Mouse (Mus musculus) liver, embryonic 15.5 days (tissue): ENCODE measurements around the gene Mrps34. TPM values are rescaled to one million over a fixed set of nuclear protein-coding genes. Genes with fewer than 3 reads are reported as not detected.

Experiments used
- ATAC-seq: fragments of 200-750 bp; cut with Nextera tagmentation; 2 replicates; pipeline ENCODE4 v1.8.0; 2017; ENCODE audit warnings: moderate number of reproducible peaks, mild to moderate bottlenecking, moderate library complexity; ENCODE audit not compliant: insufficient read depth
- H3K27ac ChIP-seq: fragments of 300-500 bp; sonication (generic); replicated peaks from 2 replicates; pipeline ENCODE4 v1.5.1; 2015; ENCODE audit warnings: mild to moderate bottlenecking, inconsistent platforms
- H3K27me3 ChIP-seq: fragments of 300-500 bp; sonication (generic); 2 replicates; pipeline ENCODE4 v1.6.1; 2015; ENCODE audit warnings: mild to moderate bottlenecking, inconsistent platforms
- H3K36me3 ChIP-seq: fragments of 300-500 bp; sonication (generic); replicated peaks from 2 replicates; pipeline ENCODE4 v1.6.1; 2015; ENCODE audit warnings: moderate library complexity, mild to moderate bottlenecking, inconsistent platforms
- H3K4me1 ChIP-seq: fragments of 300-500 bp; sonication (generic); replicated peaks from 2 replicates; pipeline ENCODE4 v1.6.1; 2015; ENCODE audit warnings: inconsistent platforms
- H3K4me2 ChIP-seq: fragments of 300-500 bp; sonication (generic); 2 replicates; pipeline ENCODE4 v1.6.1; 2015; ENCODE audit warnings: moderate library complexity, mild to moderate bottlenecking, inconsistent platforms
- H3K4me3 ChIP-seq: fragments of 300-500 bp; sonication (generic); replicated peaks from 2 replicates; pipeline ENCODE4 v1.5.1; 2015; ENCODE audit warnings: mild to moderate bottlenecking, inconsistent platforms
- H3K9ac ChIP-seq: fragments of 300-500 bp; sonication (generic); 2 replicates; pipeline ENCODE4 v1.6.1; 2015; ENCODE audit warnings: moderate library complexity, mild to moderate bottlenecking, inconsistent platforms
- H3K9me3 ChIP-seq: fragments of 300-500 bp; sonication (generic); replicated peaks from 2 replicates; pipeline ENCODE4 v1.6.1; 2016; ENCODE audit warnings: inconsistent platforms
- WGBS: fragments of 180-500 bp; shearing (Covaris S2); methylation state at CpG from one replicate; pipeline ENCODE4 v1.1.7; 2015; ENCODE audit warnings: mixed read lengths; ENCODE audit not compliant: insufficient replicate concordance; 5-methylcytosine and 5-hydroxymethylcytosine counted together
- polyA plus RNA-seq: library from polyadenylated mRNA; unstranded; fragments of >200 nt; fragmentation: Nextera tagmentation; extraction: Ambion mirVana; gene quantifications from 2 replicates; pipeline ENCODE4 v1.2.1, GENCODE M21; 2015

The Mrps34 gene
- polyA plus RNA-seq, 1 experiment from 2014 or later = 52.8 TPM

- Histone ChIP-seq H3K9me3 (no peaks in the 10 kb centered on the region), H3K4me1 (peaks cover 74% of the 10 kb centered on the region), H3K9ac (no peak overlapping the region), H3K36me3 (peaks cover 74% of the 10 kb centered on the region), H3K27me3 (no peaks in the 10 kb centered on the region), H3K4me2 (no peak overlapping the region), H3K27ac (no peak overlapping the region), H3K4me3 (no peak overlapping the region)
- no peak for ATAC-seq
- 87% methylated on average over 12 of the region's 12 CpGs for WGBS
Observed at GRCm38 (mm10) chr17:24892785-24893184, 2.1 kb upstream of the Mrps34 start.

DNA sequence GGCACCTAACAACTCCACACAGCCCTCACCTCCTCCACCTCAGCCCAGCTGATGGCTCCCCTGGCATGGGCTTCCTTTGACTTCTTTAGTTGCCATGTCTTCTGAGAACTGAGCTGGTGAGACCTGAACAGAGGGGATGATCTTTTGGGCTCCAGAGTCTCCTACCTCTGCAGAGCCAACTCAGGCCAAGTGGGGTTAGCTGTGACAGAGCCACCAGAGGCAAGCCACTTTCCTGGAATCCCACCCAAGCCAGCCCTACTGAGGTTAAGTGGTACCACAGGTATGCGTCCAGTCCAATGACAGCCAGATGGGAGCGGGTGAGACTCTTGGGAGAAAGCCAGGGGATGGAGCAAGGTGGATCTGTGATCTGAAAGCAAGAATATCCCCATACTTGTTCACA lies 1.6 kb upstream of the Mrps34 start:
- Histone ChIP-seq H3K27ac (no peak overlapping the region), H3K27me3 (no peaks in the 10 kb centered on the region), H3K4me1 (peaks cover 74% of the 10 kb centered on the region), H3K4me2 (peak overlapping the region; percentile 87), H3K9ac (peak overlapping the region; percentile 92; the same call in 1 of the 2 replicates), H3K4me3 (no peak overlapping the region; the same call in 1 of the 2 replicates), H3K36me3 (peaks cover 75% of the 10 kb centered on the region), H3K9me3 (no peaks in the 10 kb centered on the region)
- 91% methylated on average over 2 of the region's 2 CpGs for WGBS
- no peak for ATAC-seq

DNA sequence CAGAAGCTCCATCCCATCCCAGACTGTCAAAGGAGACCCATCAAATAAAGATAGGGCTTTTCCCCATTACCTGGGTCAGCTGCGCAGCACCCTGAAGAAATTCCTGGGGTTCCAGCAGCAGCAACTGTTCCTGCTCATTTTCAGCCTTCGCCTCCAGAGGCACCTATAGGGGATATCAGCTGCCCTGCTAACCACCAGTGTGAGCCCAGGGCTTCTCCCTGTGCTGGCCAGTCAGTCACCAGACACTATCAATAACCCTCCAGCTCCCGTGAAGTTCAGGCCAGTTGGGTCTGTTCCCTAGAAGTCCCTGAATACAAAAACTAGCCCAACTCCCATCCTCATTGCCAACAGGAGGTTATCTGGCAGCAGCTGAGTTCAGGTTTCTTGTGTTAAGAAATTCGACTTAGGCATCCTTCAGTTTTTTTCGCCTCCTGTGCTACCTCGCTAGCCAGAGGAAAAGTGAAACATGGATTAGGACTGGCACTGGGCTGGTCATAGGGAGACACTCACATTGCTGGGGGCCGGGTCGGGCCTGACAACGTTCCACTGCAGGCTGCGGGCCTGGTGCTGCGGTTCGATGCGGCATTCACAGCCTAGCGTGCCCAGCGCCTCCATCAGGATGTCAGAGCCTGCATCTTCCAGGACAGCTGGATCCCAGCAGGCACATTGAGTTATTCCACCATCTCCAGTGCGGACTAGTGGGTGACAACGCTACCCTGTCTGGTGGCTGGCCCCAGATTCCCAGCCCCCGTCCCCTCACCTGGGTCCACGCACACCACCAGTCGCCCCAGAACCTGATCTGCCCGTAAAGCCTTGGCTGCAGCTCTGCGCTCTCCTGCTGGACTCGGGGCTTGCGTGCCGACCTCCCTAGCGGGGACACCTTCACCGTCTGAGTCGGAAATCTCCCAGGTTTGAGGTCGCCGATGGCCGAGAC lies 588 bp upstream of the Mrps34 start:
- 8% methylated on average over 31 of the region's 31 CpGs for WGBS
- no peaks in the 10 kb centered on the region for H3K9me3 ChIP-seq
- H3K4me2 ChIP-seq = peak overlapping the region; percentile 87
- peak overlapping the region; percentile 92 for H3K9ac ChIP-seq
- H3K27ac ChIP-seq = peak overlapping the region; percentile 89
- ATAC-seq = peak; percentile 4
- H3K4me3 ChIP-seq = peak overlapping the region; percentile 95
- H3K4me1 ChIP-seq = peaks cover 69% of the 10 kb centered on the region
- H3K36me3 ChIP-seq = peaks cover 75% of the 10 kb centered on the region
- no peaks in the 10 kb centered on the region for H3K27me3 ChIP-seq

DNA sequence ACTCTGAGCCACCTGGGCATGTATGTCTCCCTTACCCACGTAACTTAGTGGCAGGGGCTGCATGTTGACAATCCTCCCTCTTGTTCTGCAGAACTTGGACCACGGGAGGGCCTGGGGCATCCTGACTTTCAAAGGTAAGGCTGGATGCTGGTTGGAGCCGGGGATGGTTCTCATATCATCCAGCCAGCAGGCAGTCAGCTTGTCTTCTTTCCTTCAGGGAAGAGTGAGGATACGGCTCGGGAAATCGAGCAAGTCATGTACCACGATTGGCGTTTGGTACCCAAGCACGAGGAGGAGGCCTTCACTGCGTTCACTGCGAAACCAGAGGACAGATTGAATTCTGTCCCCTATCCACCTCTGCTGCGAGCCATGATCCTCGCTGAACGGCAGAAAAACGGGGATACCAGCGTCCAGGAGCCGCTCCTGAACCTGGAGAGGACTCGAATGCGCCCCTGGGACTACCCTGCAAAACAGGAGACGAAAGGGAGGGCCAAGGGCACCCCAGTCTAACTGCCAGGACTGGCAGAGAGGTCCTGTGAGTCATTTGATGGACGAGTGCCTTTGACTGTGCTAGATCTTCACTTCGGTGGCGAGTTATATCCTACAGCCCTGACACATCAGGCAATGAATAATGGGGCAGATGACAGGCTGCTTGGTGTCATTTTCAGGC lies 790 bp downstream of the Mrps34 start:
- no peaks in the 10 kb centered on the region for H3K9me3 ChIP-seq
- H3K27me3 ChIP-seq = no peaks in the 10 kb centered on the region
- no peak for ATAC-seq
- H3K36me3 ChIP-seq = peaks cover 75% of the 10 kb centered on the region
- H3K4me1 ChIP-seq = peaks cover 63% of the 10 kb centered on the region
- WGBS = 5% methylated on average over 23 of the region's 23 CpGs
- peak overlapping the region; percentile 87 for H3K4me2 ChIP-seq
- H3K4me3 ChIP-seq = peak overlapping the region; percentile 95
- peak overlapping the region; percentile 92 for H3K9ac ChIP-seq
- peak overlapping the region; percentile 89 for H3K27ac ChIP-seq

GRCm38 (mm10) chr17:24896241-24896992 lies 1.5 kb downstream of the Mrps34 start, which contains the start of gene Nme3:
Nme3 (plus strand) TSS chr17:24896500.
- Histone ChIP-seq H3K36me3 (peaks cover 75% of the 10 kb centered on the region), H3K4me1 (peaks cover 63% of the 10 kb centered on the region), H3K27me3 (no peaks in the 10 kb centered on the region), H3K4me3 (peak within 1 kb of the TSS; percentile 95), H3K9ac (peak within 1 kb of the TSS; percentile 92), H3K9me3 (no peaks in the 10 kb centered on the region), H3K27ac (peak within 1 kb of the TSS; percentile 89), H3K4me2 (peak within 1 kb of the TSS; percentile 87)
- 1% methylated on average over 50 of the region's 50 CpGs for WGBS
- peak; percentile 73 for ATAC-seq

GRCm38 (mm10) chr17:24896993-24897269 lies 2.0 kb downstream of the Mrps34 start:
- ATAC-seq = no peak
- H3K4me2 ChIP-seq = peak overlapping the region; percentile 87

DNA sequence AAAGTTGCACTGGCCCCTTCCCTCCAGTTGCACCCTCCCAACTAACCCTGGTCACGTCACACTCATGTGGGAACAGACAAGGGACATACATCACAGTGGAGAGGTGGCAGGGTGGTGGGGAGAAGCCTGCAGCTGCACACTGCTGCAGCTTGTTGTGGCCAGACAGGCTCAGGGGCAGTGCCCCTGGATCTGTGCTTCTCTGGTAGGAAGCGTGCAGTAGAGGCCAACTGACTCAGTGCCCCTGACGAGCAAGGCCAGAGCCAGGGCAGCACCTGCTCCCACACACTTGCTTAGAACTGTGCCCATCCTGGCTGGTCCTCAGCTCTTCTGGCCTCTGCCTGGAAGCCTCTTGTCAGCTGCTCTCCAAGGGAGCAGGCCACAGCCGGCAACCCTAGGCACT lies 2.7 kb downstream of the Mrps34 start:
- Histone ChIP-seq H3K9ac (peak overlapping the region; percentile 92; the same call in 1 of the 2 replicates), H3K9me3 (no peaks in the 10 kb centered on the region), H3K4me3 (peak overlapping the region; percentile 95), H3K4me1 (peaks cover 75% of the 10 kb centered on the region), H3K27ac (peak overlapping the region; percentile 89), H3K4me2 (peak overlapping the region; percentile 87), H3K36me3 (peaks cover 75% of the 10 kb centered on the region), H3K27me3 (no peaks in the 10 kb centered on the region)
- no peak for ATAC-seq
- 80% methylated on average over 4 of the region's 4 CpGs for WGBS

More at GRCm38 (mm10) chr17:24896993-24897269, 2.0 kb downstream of the Mrps34 start:
- Histone ChIP-seq H3K36me3 (peaks cover 75% of the 10 kb centered on the region), H3K27me3 (no peaks in the 10 kb centered on the region), H3K9ac (peak overlapping the region; percentile 92), H3K9me3 (no peaks in the 10 kb centered on the region), H3K27ac (peak overlapping the region; percentile 89), H3K4me3 (peak overlapping the region; percentile 95), H3K4me1 (peaks cover 68% of the 10 kb centered on the region)
- WGBS = 47% methylated on average over 11 of the region's 11 CpGs

DNA sequence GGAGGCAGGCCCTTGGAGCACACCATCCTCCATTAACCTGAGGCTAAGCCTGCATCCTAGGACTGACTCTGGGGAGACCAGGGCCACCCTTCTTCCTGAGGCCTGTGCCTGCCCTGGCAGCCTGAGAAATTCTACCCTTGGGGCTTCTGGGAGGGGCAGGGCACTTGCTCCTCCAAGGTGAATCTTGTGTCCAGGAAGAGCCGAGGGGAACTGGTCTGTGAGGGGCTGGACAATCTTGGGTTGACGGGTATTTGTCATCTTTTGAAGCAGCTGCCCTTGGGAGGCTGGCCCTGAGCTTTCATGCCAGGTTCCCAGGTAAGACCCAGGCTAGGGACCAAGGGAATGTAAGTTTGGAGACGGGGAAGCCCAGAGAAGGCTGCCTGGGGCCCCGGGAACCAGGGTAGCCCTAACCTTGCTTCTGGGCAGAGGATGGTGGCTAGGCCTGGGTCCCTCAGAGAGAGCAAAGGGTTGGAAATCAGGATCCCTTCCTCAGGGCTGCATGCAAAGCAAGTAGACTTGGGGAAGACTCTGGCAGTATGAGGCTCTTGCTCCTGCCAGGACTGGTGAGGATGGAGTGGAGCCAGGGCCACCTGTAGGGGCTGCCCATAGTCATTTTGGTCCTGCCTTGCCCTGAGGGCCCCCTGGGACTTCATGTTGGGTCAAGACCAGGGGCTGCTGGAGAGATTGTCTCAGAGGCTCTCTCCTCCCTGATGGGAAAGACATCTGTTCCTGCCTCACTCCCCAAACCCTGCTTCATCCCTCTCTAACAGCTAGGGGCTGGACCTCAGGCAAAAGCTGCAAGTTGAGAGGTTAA lies 3.3 kb downstream of the Mrps34 start:
- peaks cover 76% of the 10 kb centered on the region for H3K4me1 ChIP-seq
- H3K27ac ChIP-seq = peak overlapping the region; percentile 89
- 0 out of 2 replicates have a peak overlapping the region, but pooled peaks have one; percentile 9 for H3K9ac ChIP-seq
- H3K9me3 ChIP-seq = no peaks in the 10 kb centered on the region
- H3K4me3 ChIP-seq = peak overlapping the region; percentile 95
- 75% methylated on average over 4 of the region's 4 CpGs for WGBS
- no peaks in the 10 kb centered on the region for H3K27me3 ChIP-seq
- ATAC-seq = no peak
- H3K36me3 ChIP-seq = peaks cover 75% of the 10 kb centered on the region
- peak overlapping the region; percentile 87 for H3K4me2 ChIP-seq

GRCm38 (mm10) chr17:24899153-24899552 lies 4.2 kb downstream of the Mrps34 start:
- Histone ChIP-seq H3K36me3 (peaks cover 77% of the 10 kb centered on the region), H3K9me3 (no peaks in the 10 kb centered on the region), H3K4me3 (no peak overlapping the region), H3K27me3 (no peaks in the 10 kb centered on the region), H3K9ac (no peak overlapping the region), H3K27ac (peak overlapping the region; percentile 38; the same call in 1 of the 2 replicates), H3K4me1 (peaks cover 76% of the 10 kb centered on the region), H3K4me2 (no peak overlapping the region)
- no peak for ATAC-seq
- 80% methylated on average over 5 of the region's 5 CpGs for WGBS

- Histone ChIP-seq H3K4me2 (no peak overlapping the region), H3K9ac (no peak overlapping the region), H3K9me3 (no peaks in the 10 kb centered on the region), H3K36me3 (peaks cover 86% of the 10 kb centered on the region), H3K4me3 (no peak overlapping the region), H3K27ac (no peak overlapping the region), H3K4me1 (peaks cover 77% of the 10 kb centered on the region), H3K27me3 (no peaks in the 10 kb centered on the region)
- WGBS = 89% methylated on average over 6 of the region's 6 CpGs
- no peak for ATAC-seq
Observed at GRCm38 (mm10) chr17:24900014-24900413, 5.1 kb downstream of the Mrps34 start.
